7 mouse cellular contexts compared by ENCODE assay signal in the genomic region with DNA sequence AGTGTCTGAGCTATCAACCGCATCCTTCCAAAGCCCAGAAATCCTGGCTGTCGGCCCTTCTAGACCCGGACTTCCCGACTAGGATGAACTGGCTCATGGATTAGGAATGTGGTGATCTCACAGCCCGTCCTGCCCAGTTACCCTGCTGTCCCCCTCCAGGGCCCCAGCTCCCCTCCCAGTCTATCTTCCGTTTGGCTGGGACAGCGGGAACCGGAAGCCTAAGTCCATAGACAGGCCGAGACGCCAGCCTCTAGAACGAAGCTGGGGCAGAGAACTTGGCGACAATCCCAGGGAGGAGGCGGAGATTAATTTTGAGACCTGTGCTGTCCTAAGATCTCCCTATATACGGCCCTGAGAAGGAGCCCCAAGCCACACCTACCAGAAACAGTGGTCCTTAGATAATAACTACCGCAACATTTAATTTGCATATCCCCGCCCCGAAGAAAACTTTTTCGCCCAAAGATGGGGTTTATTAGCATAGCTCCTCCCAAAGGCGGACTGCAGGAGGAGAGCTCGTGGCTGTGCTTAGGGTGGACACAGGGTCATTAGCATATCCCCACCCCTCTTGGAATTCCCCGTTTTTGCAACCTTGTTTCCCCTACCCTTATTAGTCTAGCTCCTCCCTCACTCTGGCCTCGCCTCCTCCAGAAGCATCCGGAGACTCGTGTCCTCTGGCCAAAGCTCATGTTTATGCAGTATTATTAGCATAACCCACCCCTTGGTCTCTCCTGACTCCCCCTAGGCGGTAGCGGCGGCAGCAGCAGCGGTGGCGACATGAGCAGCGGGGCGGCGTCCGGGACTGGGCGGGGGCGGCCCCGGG. TPM values are rescaled to one million over a fixed set of nuclear protein-coding genes. Genes with fewer than 3 reads are reported as not detected.
A peak's percentile ranks its signal among the peaks of the same experiment; 100 is the strongest.
DNase-seq lines count a peak whose midpoint lies in the region; ATAC-seq lines count a peak whose summit lies in the region.

TSS of gene Rras (plus strand) at position 720 of the 820 bp plus-strand sequence.

- peak within 1 kb of the TSS; percentile 71 for H3K4me2 ChIP-seq in embryonic facial prominence, embryonic 12.5 days (replicated peaks)
- H3K4me2 ChIP-seq in limb, embryonic 11.5 days (ENCODE audit: low read depth, severe bottlenecking): peak within 1 kb of the TSS; percentile 89
- H3K4me2 ChIP-seq in midbrain, embryonic 14.5 days (ENCODE audit: low read length): peak within 1 kb of the TSS; percentile 81

- H3K4me1 ChIP-seq in embryonic facial prominence, embryonic 12.5 days: peaks cover 22% of the 10 kb centered on the region
- peaks cover 9% of the 10 kb centered on the region for H3K4me1 ChIP-seq in limb, embryonic 11.5 days (ENCODE audit: control insufficient read depth, insufficient read depth, low read length)
- peaks cover 24% of the 10 kb centered on the region for H3K4me1 ChIP-seq in midbrain, embryonic 14.5 days (ENCODE audit: control insufficient read depth, insufficient read depth, low read length)

- peak within 1 kb of the TSS; percentile 93 for H3K27ac ChIP-seq in embryonic facial prominence, embryonic 12.5 days
- H3K27ac ChIP-seq in limb, embryonic 11.5 days (replicated peaks; ENCODE audit: low read depth, low read length): peak within 1 kb of the TSS; percentile 66
- peak within 1 kb of the TSS; percentile 77 for H3K27ac ChIP-seq in midbrain, embryonic 14.5 days (replicated peaks; ENCODE audit: low read depth, low read length)

- ATAC-seq in embryonic facial prominence, embryonic 12.5 days (ENCODE audit: insufficient number of reproducible peaks, insufficient read depth, low FRiP score, low TSS enrichment): peak; percentile 92
- peak; percentile 90 for ATAC-seq in limb, embryonic 11.5 days (ENCODE audit: insufficient number of reproducible peaks, low FRiP score, low TSS enrichment, low read depth)
- ATAC-seq in midbrain, embryonic 14.5 days (ENCODE audit: low FRiP score, low TSS enrichment): peak; percentile 81

- peaks cover 12% of the 10 kb centered on the region for H3K36me3 ChIP-seq in embryonic facial prominence, embryonic 12.5 days
- H3K36me3 ChIP-seq in limb, embryonic 11.5 days (ENCODE audit: control insufficient read depth, insufficient read depth, low read length): peaks cover 3% of the 10 kb centered on the region; the same call in 1 of the 2 replicates
- peaks cover 5% of the 10 kb centered on the region for H3K36me3 ChIP-seq in midbrain, embryonic 14.5 days (ENCODE audit: control insufficient read depth, insufficient read depth, low read length)

- DNase-seq in adrenal gland, postnatal 14 days: peak; percentile 93
- peak; percentile 100 for DNase-seq in heart, adult 11 months
- DNase-seq in kidney, adult 18-20 months: peak; percentile 89
- peak; percentile 87 for DNase-seq in limb, embryonic 11.5 days (ENCODE audit: low spot score)
- peak; percentile 89 for DNase-seq in midbrain, embryonic 14.5 days
- DNase-seq in spleen, adult 18-20 months: peak; percentile 77 to 83

- H3K27me3 ChIP-seq in embryonic facial prominence, embryonic 12.5 days: peaks cover 2% of the 10 kb centered on the region; the same call in 1 of the 2 replicates
- H3K27me3 ChIP-seq in limb, embryonic 11.5 days (ENCODE audit: control insufficient read depth, insufficient read depth, low read length): no peaks in the 10 kb centered on the region
- no peaks in the 10 kb centered on the region for H3K27me3 ChIP-seq in midbrain, embryonic 14.5 days (ENCODE audit: control insufficient read depth, insufficient read depth, low read length)

- H3K9me3 ChIP-seq in embryonic facial prominence, embryonic 12.5 days: no peaks in the 10 kb centered on the region
- H3K9me3 ChIP-seq in limb, embryonic 11.5 days (ENCODE audit: control insufficient read depth, low read length): no peaks in the 10 kb centered on the region
- no peaks in the 10 kb centered on the region for H3K9me3 ChIP-seq in midbrain, embryonic 14.5 days (ENCODE audit: control insufficient read depth, low read length)

- H3K4me3 ChIP-seq in embryonic facial prominence, embryonic 12.5 days: peak within 1 kb of the TSS; percentile 92
- peak within 1 kb of the TSS; percentile 93 for H3K4me3 ChIP-seq in limb, embryonic 11.5 days (ENCODE audit: low read depth, low read length)
- peak within 1 kb of the TSS; percentile 41 for H3K4me3 ChIP-seq in midbrain, embryonic 14.5 days (replicated peaks; ENCODE audit: low read depth, low read length)

- H3K9ac ChIP-seq in embryonic facial prominence, embryonic 12.5 days: peak within 1 kb of the TSS; percentile 58
- H3K9ac ChIP-seq in limb, embryonic 11.5 days (ENCODE audit: low read length): peak within 1 kb of the TSS; percentile 64
- peak within 1 kb of the TSS; percentile 52 for H3K9ac ChIP-seq in midbrain, embryonic 14.5 days (replicated peaks; ENCODE audit: low read length)

- WGBS in embryonic facial prominence, embryonic 12.5 days: under 1% methylated on average over 36 of the region's 36 CpGs
- under 1% methylated on average over 36 of the region's 36 CpGs for WGBS in limb, embryonic 11.5 days
- WGBS in midbrain, embryonic 14.5 days: 1% methylated on average over 36 of the region's 36 CpGs

RNA-seq across cellular contexts. Expression of gene Rras, which starts in this region (rescaled TPM):
- 60.3 and 63.4 TPM in 2 replicates for total RNA-seq in adrenal gland, postnatal 14 days (2021)
- 23.6 and 26.1 TPM in 2 replicates for polyA plus RNA-seq in embryonic facial prominence, embryonic 12.5 days (2016; fragmentation: Nextera tagmentation; extraction: Ambion mirVana)
- 20.8 and 21.0 TPM in 2 replicates for polyA plus RNA-seq in limb, embryonic 11.5 days (2014; fragmentation: Nextera tagmentation; extraction: Ambion mirVana)
- 9.7 and 13.2 TPM in 2 replicates for polyA plus RNA-seq in midbrain, embryonic 14.5 days (2014; fragmentation: Nextera tagmentation; extraction: Ambion mirVana)

Comparison
In these comparisons a context has a peak if more than half of its experiments do, and no peak if none do; other contexts are left out.
1. Peak in every context shown above with its lines: DNase-seq, ATAC-seq, H3K4me3 ChIP-seq and H3K27ac ChIP-seq.
2. H3K4me3 ChIP-seq: peak in every context shown above with its lines; median percentile 93 in limb, embryonic 11.5 days; 92 in embryonic facial prominence, embryonic 12.5 days; 41 in midbrain, embryonic 14.5 days.